Mouse (Mus musculus) small intestine, adult 2 months (tissue): ENCODE results near the gene Dnajc22.

Experiments
- CTCF ChIP-seq: fragments of 200-500 bp; IDR thresholded peaks from 2 replicates; pipeline ENCODE4 v1.5.1; 2012; ENCODE audit warnings: low read depth, mild to moderate bottlenecking, control low read depth, inconsistent platforms, low read length, moderate library complexity, mixed read lengths; ENCODE audit not compliant: insufficient replicate concordance, insufficient read length; ENCODE audit errors: extremely low read depth
- POLR2A ChIP-seq: fragments of 200-500 bp; IDR thresholded peaks from 2 replicates; pipeline ENCODE4 v1.6.1; 2012; ENCODE audit warnings: low read depth, mild to moderate bottlenecking, control low read depth, inconsistent platforms, low read length, moderate library complexity

- TF ChIP-seq POLR2A: no peak
- no peak for TF ChIP-seq CTCF
Observed at GRCm38 (mm10) chr15:99096831-99097500, 4.0 kb downstream of the Dnajc22 start.
